8 mouse cellular contexts compared by ENCODE assay signal in the genomic region with DNA sequence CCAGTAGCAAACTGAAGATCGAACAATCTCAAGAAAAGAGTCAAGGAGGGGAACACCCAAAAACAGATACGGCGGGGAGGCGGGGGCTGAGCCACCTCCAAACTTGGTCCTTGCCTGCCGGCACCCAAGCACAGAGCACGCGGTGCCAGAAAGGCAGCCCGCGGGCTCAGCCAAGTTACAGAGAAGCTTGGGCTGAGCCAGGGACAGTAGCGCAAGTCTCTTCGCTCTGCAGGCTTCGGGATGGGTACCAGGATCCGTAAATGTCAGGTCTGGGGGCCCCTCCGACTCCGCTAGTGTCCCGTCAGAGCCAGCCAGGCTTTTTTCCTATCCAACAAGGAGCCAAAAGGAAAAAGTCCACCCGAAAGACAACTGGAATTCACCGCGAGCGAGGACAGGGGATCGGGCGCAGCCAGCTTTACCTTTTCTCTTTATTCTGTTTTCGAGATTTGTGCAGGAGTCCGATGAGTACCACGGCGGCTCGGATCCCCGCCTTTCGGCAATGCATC.
A peak's percentile ranks its signal among the peaks of the same experiment; 100 is the strongest.
DNase-seq lines count a peak whose midpoint lies in the region; ATAC-seq and TF ChIP-seq lines count a peak whose summit lies in the region.

No protein-coding gene starts in this region.

- peaks cover 8% of the 10 kb centered on the region; the same call in 1 of the 2 replicates for H3K4me1 ChIP-seq in kidney, adult 2 months (ENCODE audit: control insufficient read depth, insufficient read depth, low read length)
- H3K4me1 ChIP-seq in heart, adult 2 months (ENCODE audit: control insufficient read depth, insufficient read depth, low read length) = peaks cover 8% of the 10 kb centered on the region
- H3K4me1 ChIP-seq in midbrain, postnatal 0 days (ENCODE audit: insufficient read depth, low read length) = peaks cover 4% of the 10 kb centered on the region

- TF ChIP-seq EP300 in heart, adult 2 months (IDR thresholded peaks at IDR 0.05; ENCODE audit: insufficient read depth, low read depth, low read length) = no peak

- TF ChIP-seq POLR2A in kidney, adult 2 months (IDR thresholded peaks at IDR 0.05; ENCODE audit: low read depth, low read length) = no peak
- TF ChIP-seq POLR2A in brain, embryonic 14.5 days (IDR thresholded peaks at IDR 0.05; ENCODE audit: borderline replicate concordance, extremely low read depth, insufficient read depth, insufficient read length, poor library complexity, severe bottlenecking) = no peak
- TF ChIP-seq POLR2A in heart, adult 2 months (IDR thresholded peaks at IDR 0.05; ENCODE audit: insufficient read depth, low read depth, low read length) = no peak

- under 1% methylated on average over 29 of the region's 29 CpGs for WGBS in kidney, adult 2 months
- WGBS in heart, adult 2 months = 1% methylated on average over 29 of the region's 29 CpGs
- WGBS in midbrain, postnatal 0 days = 0% methylated on average over 29 of the region's 29 CpGs

- peak overlapping the region; percentile 88 for H3K27ac ChIP-seq in kidney, adult 2 months (ENCODE audit: insufficient read depth, low read depth, low read length)
- peak overlapping the region; percentile 80 for H3K27ac ChIP-seq in heart, adult 2 months
- no peak overlapping the region for H3K27ac ChIP-seq in midbrain, postnatal 0 days (ENCODE audit: low read depth, low read length)

- peak; percentile 21 for DNase-seq in kidney, adult 2 months
- no peak for DNase-seq in kidney, adult 9 months
- DNase-seq in B cell, adult 2 months = peak; percentile 13 to 14
- peak; percentile 52 for DNase-seq in brain, embryonic 14.5 days (ENCODE audit: low read depth)
- DNase-seq in heart, adult 2 months = peak; percentile 52 to 56
- DNase-seq in kidney, postnatal 14 days = peak; percentile 36
- no peak for DNase-seq in midbrain, postnatal 0 days (ENCODE audit: low spot score)
- no peak for DNase-seq in natural killer cell, adult 2 months (ENCODE audit: low spot score in 2 of 2)

- peak overlapping the region; percentile 79 for H3K9ac ChIP-seq in heart, adult 2 months (ENCODE audit: low read depth, low read length)
- peak overlapping the region; percentile 50 for H3K9ac ChIP-seq in midbrain, postnatal 0 days (replicated peaks; ENCODE audit: low read length, poor library complexity, severe bottlenecking)

- H3K4me2 ChIP-seq in midbrain, postnatal 0 days (ENCODE audit: low read depth, low read length, poor library complexity, severe bottlenecking) = peak overlapping the region; percentile 97

- no peak for ATAC-seq in midbrain, postnatal 0 days (ENCODE audit: low FRiP score)

- no peaks in the 10 kb centered on the region for H3K9me3 ChIP-seq in midbrain, postnatal 0 days (ENCODE audit: low read length)

- no peaks in the 10 kb centered on the region for H3K36me3 ChIP-seq in kidney, adult 2 months (ENCODE audit: control insufficient read depth, insufficient read depth, low read length)
- H3K36me3 ChIP-seq in heart, adult 2 months (ENCODE audit: control insufficient read depth, insufficient read depth, low read length) = no peaks in the 10 kb centered on the region
- no peaks in the 10 kb centered on the region for H3K36me3 ChIP-seq in midbrain, postnatal 0 days (ENCODE audit: insufficient read depth, low read length)

- H3K79me2 ChIP-seq in heart, adult 2 months (replicated peaks; ENCODE audit: control insufficient read depth, insufficient read depth, low read length) = peaks cover 1% of the 10 kb centered on the region; the same call in 1 of the 2 replicates

- peak overlapping the region; percentile 68 for H3K4me3 ChIP-seq in kidney, adult 2 months (ENCODE audit: insufficient read depth, low read depth, low read length)
- H3K4me3 ChIP-seq in heart, adult 2 months = peak overlapping the region; percentile 41
- H3K4me3 ChIP-seq in midbrain, postnatal 0 days (ENCODE audit: low read depth, low read length) = peak overlapping the region; percentile 66

- H3K27me3 ChIP-seq in kidney, adult 2 months (replicated peaks; ENCODE audit: control insufficient read depth, insufficient read depth, low read length) = no peaks in the 10 kb centered on the region
- no peaks in the 10 kb centered on the region for H3K27me3 ChIP-seq in heart, adult 2 months (ENCODE audit: control insufficient read depth, insufficient read depth, low read length)
- H3K27me3 ChIP-seq in midbrain, postnatal 0 days (ENCODE audit: insufficient read depth, low read length) = 0 out of 2 replicates have a peak, but pooled peaks cover 6% of the 10 kb centered on the region

- TF ChIP-seq CTCF in kidney, adult 2 months (conservative IDR thresholded peaks at IDR 0.05; ENCODE audit: insufficient read depth, insufficient read length, low read depth, low read length) = no peak
- TF ChIP-seq CTCF in brain, embryonic 14.5 days (IDR thresholded peaks at IDR 0.05; ENCODE audit: borderline replicate concordance, extremely low read depth, insufficient read depth, insufficient read length) = no peak
- no peak for TF ChIP-seq CTCF in heart, adult 2 months (IDR thresholded peaks at IDR 0.05)
- TF ChIP-seq CTCF in midbrain, postnatal 0 days (IDR thresholded peaks at IDR 0.05) = no peak

- intact Hi-C loops in heart, adult 2 months (cut with DNase I) = loop anchor here (5.0 kb wide), 1 partner anchor 120 kb away; no protein-coding TSS in a partner anchor

Comparison
In these comparisons a context has a peak if more than half of its experiments do, and no peak if none do; other contexts are left out.
1. DNase-seq: peak in kidney, adult 2 months (single experiment), B cell, adult 2 months (2 of 2), brain, embryonic 14.5 days (single experiment), heart, adult 2 months (2 of 2) and kidney, postnatal 14 days (single experiment); none in kidney, adult 9 months (single experiment), midbrain, postnatal 0 days (single experiment) and natural killer cell, adult 2 months (0 of 2).
2. Peak in every context shown above with its lines, with median percentiles within 50 percentile points of each other: H3K4me3 ChIP-seq.